Mouse (Mus musculus) right cerebral cortex, postnatal 25 days (tissue): Measurements from ENCODE around the gene Scn1b.

Source experiments
- DNase-seq: peaks from one replicate; pipeline ENCODE4 v3.0.0; 2022

The Scn1b gene

GRCm38 (mm10) chr7:31114646-31115045 lies 12.2 kb downstream of the Scn1b start:
- no peak for DNase-seq

- DNase-seq = no peak
These were observed 13.0 kb downstream of the Scn1b start for GRCm38 (mm10) chr7:31113800-31114199.

- DNase-seq = no peak
These were observed 14.8 kb downstream of the Scn1b start for GRCm38 (mm10) chr7:31112036-31112435.

- DNase-seq = no peak
These were observed 15.9 kb downstream of the Scn1b start for GRCm38 (mm10) chr7:31110861-31111385.

- no peak for DNase-seq
These were observed 17.0 kb downstream of the Scn1b start for GRCm38 (mm10) chr7:31109796-31110195.

- no peak for DNase-seq
These were observed 17.7 kb downstream of the Scn1b start for GRCm38 (mm10) chr7:31109091-31109490.

- DNase-seq = no peak
These were observed 19.0 kb downstream of the Scn1b start for GRCm38 (mm10) chr7:31107781-31108180.

- DNase-seq = no peak
These were observed 20.6 kb downstream of the Scn1b start for GRCm38 (mm10) chr7:31106166-31106565.

- peak; percentile 58 for DNase-seq
These were observed 21.6 kb downstream of the Scn1b start for GRCm38 (mm10) chr7:31105061-31105768.

- DNase-seq = no peak
These were observed 26.0 kb downstream of the Scn1b start for GRCm38 (mm10) chr7:31100786-31101185.

- DNase-seq = no peak
These were observed 27.2 kb downstream of the Scn1b start for GRCm38 (mm10) chr7:31099612-31099982.

- DNase-seq = no peak
These were observed 27.8 kb downstream of the Scn1b start for GRCm38 (mm10) chr7:31098697-31099611.

GRCm38 (mm10) chr7:31097583-31098248 lies 29.1 kb downstream of the Scn1b start:
- peak; percentile 84 for DNase-seq

GRCm38 (mm10) chr7:31096892-31097564 lies 29.8 kb downstream of the Scn1b start:
- DNase-seq = no peak

GRCm38 (mm10) chr7:31094774-31095501 lies 31.9 kb downstream of the Scn1b start:
- no peak for DNase-seq

GRCm38 (mm10) chr7:31089721-31090120 lies 37.1 kb downstream of the Scn1b start:
- no peak for DNase-seq

GRCm38 (mm10) chr7:31088206-31088605 lies 38.6 kb downstream of the Scn1b start:
- no peak for DNase-seq

- DNase-seq = no peak
These were observed 39.5 kb downstream of the Scn1b start for GRCm38 (mm10) chr7:31087262-31087661.

- no peak for DNase-seq
These were observed 40.5 kb downstream of the Scn1b start for GRCm38 (mm10) chr7:31086175-31086755.

GRCm38 (mm10) chr7:31085171-31085570 lies 41.6 kb downstream of the Scn1b start:
- no peak for DNase-seq

- no peak for DNase-seq
These were observed 42.7 kb downstream of the Scn1b start for GRCm38 (mm10) chr7:31084140-31084539.
